Mouse (Mus musculus) erythroblast, embryonic 14.5 days (primary cell): ENCODE data around the gene Rgma.

Experiments used
- GATA1 ChIP-seq: IDR thresholded peaks from 2 replicates; pipeline ENCODE4 v1.6.1; 2012; ENCODE audit warnings: low read length, inconsistent platforms, mixed read lengths
- TAL1 ChIP-seq: IDR thresholded peaks from 3 replicates; pipeline ENCODE4 v1.6.1; 2012; ENCODE audit warnings: low read length, inconsistent platforms, mixed read lengths

DNA sequence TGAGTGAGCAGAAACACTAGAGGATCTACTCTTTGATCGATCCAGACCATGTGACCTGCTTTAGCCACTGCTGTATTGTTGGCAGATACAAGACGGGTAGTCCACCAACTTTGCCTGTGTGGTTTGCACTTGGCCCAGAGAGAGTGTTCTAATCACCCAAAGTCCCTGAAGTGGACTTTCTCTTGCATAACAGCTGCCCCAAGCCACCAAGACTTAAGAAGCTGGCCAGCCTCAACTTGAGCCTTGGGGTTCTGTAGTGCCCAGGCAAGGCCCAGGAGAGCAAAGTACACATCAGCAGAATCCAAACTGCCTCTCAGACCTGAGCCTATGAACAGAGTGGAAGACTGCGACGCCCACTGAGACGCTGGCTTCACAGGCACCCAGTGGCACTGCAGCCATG lies 37.0 kb upstream of the Rgma start:
- TF ChIP-seq GATA1 (no peak), TAL1 (no peak)
